Mouse (Mus musculus) thymus, adult 2 months (tissue): Measurements from ENCODE around the gene 4930512M02Rik.

Experiments
- CTCF ChIP-seq: fragments of 200-500 bp; IDR thresholded peaks from 2 replicates; pipeline ENCODE4 v1.5.1; 2012; ENCODE audit warnings: mild to moderate bottlenecking, control low read depth, low read length, moderate library complexity, borderline replicate concordance; ENCODE audit not compliant: control insufficient read depth, poor library complexity, insufficient read depth; ENCODE audit errors: extremely low read depth
- POLR2A ChIP-seq: fragments of 200-500 bp; IDR thresholded peaks from 2 replicates; pipeline ENCODE4 v1.6.1; 2012; ENCODE audit warnings: mild to moderate bottlenecking, low read length, control low read depth, moderate library complexity; ENCODE audit not compliant: control insufficient read depth, poor library complexity, insufficient read depth; ENCODE audit errors: extremely low read depth

- no peak for TF ChIP-seq CTCF
- no peak for TF ChIP-seq POLR2A
Observed at GRCm38 (mm10) chr11:11657634-11658033, 30.0 kb upstream of the 4930512M02Rik start.
